Mouse (Mus musculus): ENCODE measurements around the gene Crlf3. TPM values are rescaled to one million over a fixed set of nuclear protein-coding genes. Genes with fewer than 3 reads are reported as not detected.

Crlf3 gene
- polyA plus RNA-seq, 1 experiment from 2014 or later, result 13.2 TPM

Other genes with a start within 250 kb of the Crlf3 start
- gene Utp6, start 118.6 kb downstream of the Crlf3 start, polyA plus RNA-seq (2015; fragmentation: Nextera tagmentation; extraction: Ambion mirVana), result 25.5 and 26.2 TPM in 2 replicates
- 7.9 and 8.4 TPM in 2 replicates for gene Suz12, start 87.9 kb downstream of the Crlf3 start, polyA plus RNA-seq (2015; fragmentation: Nextera tagmentation; extraction: Ambion mirVana)
- 1.6 and 2.2 TPM in 2 replicates for gene Atad5, start 8.4 kb upstream of the Crlf3 start, polyA plus RNA-seq (2015; fragmentation: Nextera tagmentation; extraction: Ambion mirVana)
- gene Tefm, start 61.2 kb upstream of the Crlf3 start, polyA plus RNA-seq (2015; fragmentation: Nextera tagmentation; extraction: Ambion mirVana), result 18.6 and 20.5 TPM in 2 replicates
- 3.6 and 5.4 TPM in 2 replicates for gene Adap2, start 73.1 kb upstream of the Crlf3 start, polyA plus RNA-seq (2015; fragmentation: Nextera tagmentation; extraction: Ambion mirVana)
- 7.5 and 8.8 TPM in 2 replicates for gene Rnf135, start 102.9 kb upstream of the Crlf3 start, polyA plus RNA-seq (2015; fragmentation: Nextera tagmentation; extraction: Ambion mirVana)
- 28.4 and 30.4 TPM in 2 replicates for gene Rhot1, start 128.0 kb upstream of the Crlf3 start, polyA plus RNA-seq (2015; fragmentation: Nextera tagmentation; extraction: Ambion mirVana)
- gene Rhbdl3, start 219.9 kb upstream of the Crlf3 start, polyA plus RNA-seq (2015; fragmentation: Nextera tagmentation; extraction: Ambion mirVana), result 2.7 and 3.4 TPM in 2 replicates